Mouse (Mus musculus) forebrain, embryonic 12.5 days (tissue): Measurements from ENCODE around the gene Slc30a5. TPM values are rescaled to one million over a fixed set of nuclear protein-coding genes. Genes with fewer than 3 reads are reported as not detected.
"Not testable (repeated sequence)": the region's sequence is repeated elsewhere in the genome, so short reads cannot be mapped to it uniquely, and the experiment has no call there.

Experiments
- ATAC-seq: fragments of 200-750 bp; cut with Nextera tagmentation; 2 replicates; pipeline ENCODE4 v1.8.0; 2017; ENCODE audit warnings: moderate TSS enrichment; ENCODE audit not compliant: low FRiP score
- H3K27ac ChIP-seq: fragments of 300-500 bp; sonication (generic); 2 replicates; pipeline ENCODE4 v1.5.1; 2016; ENCODE audit warnings: mild to moderate bottlenecking
- H3K27me3 ChIP-seq: fragments of 300-500 bp; sonication (generic); 2 replicates; pipeline ENCODE4 v1.6.1; 2016; ENCODE audit warnings: mild to moderate bottlenecking
- H3K36me3 ChIP-seq: fragments of 300-500 bp; sonication (generic); replicated peaks from 2 replicates; pipeline ENCODE4 v1.6.1; 2016; ENCODE audit warnings: mild to moderate bottlenecking
- H3K4me1 ChIP-seq: fragments of 300-500 bp; sonication (generic); 2 replicates; pipeline ENCODE4 v1.6.1; 2016
- H3K4me2 ChIP-seq: fragments of 300-500 bp; sonication (generic); 2 replicates; pipeline ENCODE4 v1.6.1; 2016; ENCODE audit warnings: mild to moderate bottlenecking, moderate library complexity
- H3K4me3 ChIP-seq: fragments of 300-500 bp; sonication (generic); replicated peaks from 2 replicates; pipeline ENCODE4 v1.5.1; 2016; ENCODE audit warnings: mild to moderate bottlenecking
- H3K9ac ChIP-seq: fragments of 300-500 bp; sonication (generic); 2 replicates; pipeline ENCODE4 v1.6.1; 2016; ENCODE audit warnings: mild to moderate bottlenecking
- H3K9me3 ChIP-seq: fragments of 300-500 bp; sonication (generic); 2 replicates; pipeline ENCODE4 v1.6.1; 2016
- WGBS: fragments of 180-500 bp; shearing (Covaris S2); methylation state at CpG from one replicate; pipeline ENCODE4 v1.1.7; 2016; 5-methylcytosine and 5-hydroxymethylcytosine counted together
- polyA plus RNA-seq: library from polyadenylated mRNA; unstranded; fragments of >200 nt; fragmentation: Nextera tagmentation; extraction: Ambion mirVana; gene quantifications from 2 replicates; pipeline ENCODE4 v1.2.1, GENCODE M21; 2016

Slc30a5 gene
- polyA plus RNA-seq, 1 experiment from 2014 or later: 47.1 TPM

- Histone ChIP-seq H3K27ac (no peak overlapping the region), H3K4me2 (0 out of 2 replicates have a peak overlapping the region, but pooled peaks have one; percentile 80), H3K4me3 (no peak overlapping the region), H3K9ac (no peak overlapping the region), H3K4me1 (peaks cover 19% of the 10 kb centered on the region), H3K27me3 (no peaks in the 10 kb centered on the region), H3K9me3 (no peaks in the 10 kb centered on the region), H3K36me3 (no peaks in the 10 kb centered on the region)
- 63% methylated on average over 6 of the region's 6 CpGs for WGBS
- no peak for ATAC-seq
Observed at GRCm38 (mm10) chr13:100833640-100834002, 394 bp upstream of the Slc30a5 start.

GRCm38 (mm10) chr13:100832188-100832587 is 1.0 kb downstream of the Slc30a5 start:
- no peak for ATAC-seq
- Histone ChIP-seq H3K9ac (peak overlapping the region; percentile 91), H3K27ac (0 out of 2 replicates have a peak overlapping the region, but pooled peaks have one; percentile 90), H3K36me3 (0 out of 2 replicates have a peak, but pooled peaks cover 5% of the 10 kb centered on the region), H3K4me1 (peaks cover 19% of the 10 kb centered on the region), H3K9me3 (no peaks in the 10 kb centered on the region), H3K4me3 (peak overlapping the region; percentile 97), H3K4me2 (peak overlapping the region; percentile 80), H3K27me3 (no peaks in the 10 kb centered on the region)
- 14% methylated on average over 8 of the region's 8 CpGs for WGBS

- Histone ChIP-seq H3K9ac (0 out of 2 replicates have a peak overlapping the region, but pooled peaks have one; percentile 21), H3K36me3 (peaks cover 12% of the 10 kb centered on the region; the same call in 1 of the 2 replicates), H3K9me3 (no peaks in the 10 kb centered on the region), H3K4me2 (peak overlapping the region; percentile 80; the same call in 1 of the 2 replicates), H3K4me3 (no peak overlapping the region), H3K27ac (no peak overlapping the region), H3K4me1 (peaks cover 19% of the 10 kb centered on the region), H3K27me3 (no peaks in the 10 kb centered on the region)
- WGBS: 80% methylated on average over 6 of the region's 6 CpGs
- ATAC-seq: no peak
Observed at GRCm38 (mm10) chr13:100831123-100831522, 2.1 kb downstream of the Slc30a5 start.

GRCm38 (mm10) chr13:100825627-100826410 is 7.4 kb downstream of the Slc30a5 start:
- H3K27ac ChIP-seq: no peak overlapping the region
- no peak overlapping the region for H3K4me2 ChIP-seq
- no peak for ATAC-seq
- no peaks in the 10 kb centered on the region for H3K9me3 ChIP-seq
- H3K9ac ChIP-seq: no peak overlapping the region
- 91% methylated on average over 9 of the region's 9 CpGs for WGBS
- no peaks in the 10 kb centered on the region for H3K27me3 ChIP-seq
- no peak overlapping the region for H3K4me3 ChIP-seq
- peaks cover 50% of the 10 kb centered on the region for H3K36me3 ChIP-seq
- H3K4me1 ChIP-seq: peaks cover 2% of the 10 kb centered on the region; the same call in 1 of the 2 replicates

- WGBS: 95% methylated on average over 3 of the region's 3 CpGs
- H3K27me3 ChIP-seq: no peaks in the 10 kb centered on the region
- H3K4me2 ChIP-seq: no peak overlapping the region
- H3K27ac ChIP-seq: no peak overlapping the region
- no peaks in the 10 kb centered on the region for H3K4me1 ChIP-seq
- no peak overlapping the region for H3K9ac ChIP-seq
- no peak overlapping the region for H3K4me3 ChIP-seq
- H3K36me3 ChIP-seq: peaks cover 57% of the 10 kb centered on the region
- ATAC-seq: no peak
- H3K9me3 ChIP-seq: no peaks in the 10 kb centered on the region
Observed at GRCm38 (mm10) chr13:100824916-100825315, 8.3 kb downstream of the Slc30a5 start.

GRCm38 (mm10) chr13:100824306-100824705 is 8.9 kb downstream of the Slc30a5 start:
- Histone ChIP-seq H3K27me3 (no peaks in the 10 kb centered on the region), H3K27ac (no peak overlapping the region), H3K4me2 (no peak overlapping the region), H3K36me3 (peaks cover 62% of the 10 kb centered on the region), H3K4me1 (no peaks in the 10 kb centered on the region), H3K4me3 (no peak overlapping the region), H3K9ac (no peak overlapping the region), H3K9me3 (no peaks in the 10 kb centered on the region)
- 91% methylated on average over 6 of the region's 6 CpGs for WGBS
- ATAC-seq: no peak

- ATAC-seq: no peak
- no peak overlapping the region for H3K27ac ChIP-seq
- WGBS: 94% methylated on average over 3 of the region's 3 CpGs
- H3K9me3 ChIP-seq: no peaks in the 10 kb centered on the region
- H3K9ac ChIP-seq: no peak overlapping the region
- no peak overlapping the region for H3K4me3 ChIP-seq
- H3K4me1 ChIP-seq: no peaks in the 10 kb centered on the region
- no peaks in the 10 kb centered on the region for H3K27me3 ChIP-seq
- no peak overlapping the region for H3K4me2 ChIP-seq
- peaks cover 64% of the 10 kb centered on the region for H3K36me3 ChIP-seq
Observed at GRCm38 (mm10) chr13:100823863-100824262, 9.4 kb downstream of the Slc30a5 start.

GRCm38 (mm10) chr13:100814451-100814850 is 18.8 kb downstream of the Slc30a5 start:
- Histone ChIP-seq H3K27ac (no peak overlapping the region), H3K4me1 (no peaks in the 10 kb centered on the region), H3K4me3 (no peak overlapping the region), H3K9ac (no peak overlapping the region), H3K4me2 (no peak overlapping the region), H3K27me3 (no peaks in the 10 kb centered on the region), H3K9me3 (no peaks in the 10 kb centered on the region), H3K36me3 (peaks cover 73% of the 10 kb centered on the region)
- WGBS: 94% methylated on average over 6 of the region's 6 CpGs
- ATAC-seq: no peak

- Histone ChIP-seq H3K4me3 (no peak overlapping the region), H3K9me3 (no peaks in the 10 kb centered on the region), H3K36me3 (peaks cover 74% of the 10 kb centered on the region), H3K9ac (no peak overlapping the region), H3K4me2 (no peak overlapping the region), H3K27me3 (no peaks in the 10 kb centered on the region), H3K4me1 (no peaks in the 10 kb centered on the region), H3K27ac (no peak overlapping the region)
- ATAC-seq: no peak
- WGBS: 96% methylated on average over 3 of the region's 3 CpGs
Observed at GRCm38 (mm10) chr13:100805776-100806175, 27.5 kb downstream of the Slc30a5 start.

GRCm38 (mm10) chr13:100797171-100797570 is 36.1 kb downstream of the Slc30a5 start:
- no peak for ATAC-seq
- no peak overlapping the region for H3K4me2 ChIP-seq
- H3K27me3 ChIP-seq: no peaks in the 10 kb centered on the region
- no peaks in the 10 kb centered on the region for H3K4me1 ChIP-seq
- H3K4me3 ChIP-seq: no peak overlapping the region
- no peak overlapping the region for H3K27ac ChIP-seq
- no peaks in the 10 kb centered on the region for H3K9me3 ChIP-seq
- peaks cover 12% of the 10 kb centered on the region for H3K36me3 ChIP-seq
- WGBS: 90% methylated on average over 6 of the region's 6 CpGs
- H3K9ac ChIP-seq: no peak overlapping the region

- H3K4me2 ChIP-seq: no peak overlapping the region
- H3K4me3 ChIP-seq: no peak overlapping the region
- no peaks in the 10 kb centered on the region for H3K27me3 ChIP-seq
- no peak overlapping the region for H3K9ac ChIP-seq
- no peak for ATAC-seq
- WGBS: 89% methylated on average over 3 of the region's 3 CpGs
- H3K9me3 ChIP-seq: no peaks in the 10 kb centered on the region
- peaks cover 14% of the 10 kb centered on the region for H3K4me1 ChIP-seq
- peaks cover 5% of the 10 kb centered on the region for H3K36me3 ChIP-seq
- no peak overlapping the region for H3K27ac ChIP-seq
Observed at GRCm38 (mm10) chr13:100789083-100789482, 44.1 kb downstream of the Slc30a5 start.

GRCm38 (mm10) chr13:100788057-100788456 is 45.2 kb downstream of the Slc30a5 start:
- H3K9me3 ChIP-seq, H3K4me3 ChIP-seq, ATAC-seq, H3K4me2 ChIP-seq, H3K9ac ChIP-seq, H3K27ac ChIP-seq, H3K27me3 ChIP-seq: not testable (repeated sequence)
- Histone ChIP-seq H3K4me1 (peaks cover 20% of the 10 kb centered on the region), H3K36me3 (peaks cover 15% of the 10 kb centered on the region)
- 92% methylated on average over 12 of the region's 14 CpGs for WGBS
